Mouse (Mus musculus): ENCODE measurements around the gene Bcl11a. TPM values are rescaled to one million over a fixed set of nuclear protein-coding genes. Genes with fewer than 3 reads are reported as not detected.

Gene Bcl11a
- polyA plus RNA-seq, 1 experiment from 2014 or later, result 95.2 TPM

GRCm38 (mm10) chr11:24061819-24062218 is 16.0 kb upstream of the Bcl11a start:
- under 1% methylated on average over 14 of the region's 14 CpGs for WGBS
- Histone ChIP-seq H3K9me3 (ENCODE audit: control insufficient read depth, low read length) (no peaks in the 10 kb centered on the region), H3K36me3 (ENCODE audit: control insufficient read depth, insufficient read depth, low read length) (no peaks in the 10 kb centered on the region), H3K27ac (replicated peaks; ENCODE audit: low read depth, low read length) (no peak overlapping the region), H3K4me3 (ENCODE audit: low read depth, low read length) (peak overlapping the region; percentile 12; the same call in 1 of the 2 replicates), H3K4me2 (ENCODE audit: low read depth, severe bottlenecking) (peak overlapping the region; percentile 63), H3K27me3 (ENCODE audit: control insufficient read depth, insufficient read depth, low read length) (no peaks in the 10 kb centered on the region), H3K4me1 (ENCODE audit: control insufficient read depth, insufficient read depth, low read length) (peaks cover 16% of the 10 kb centered on the region), H3K9ac (ENCODE audit: low read length) (no peak overlapping the region)
- peak; percentile 65 for DNase-seq (ENCODE audit: low spot score)
- ATAC-seq (ENCODE audit: insufficient number of reproducible peaks, low FRiP score, low TSS enrichment, low read depth), result peak; percentile 68; the same call in 1 of the 2 replicates

- H3K9me3 ChIP-seq (ENCODE audit: control insufficient read depth, low read length), result no peaks in the 10 kb centered on the region
- H3K4me3 ChIP-seq (ENCODE audit: low read depth, low read length), result no peak overlapping the region
- H3K9ac ChIP-seq (ENCODE audit: low read length), result no peak overlapping the region
- H3K27ac ChIP-seq (replicated peaks; ENCODE audit: low read depth, low read length), result no peak overlapping the region
- peaks cover 16% of the 10 kb centered on the region for H3K4me1 ChIP-seq (ENCODE audit: control insufficient read depth, insufficient read depth, low read length)
- no peaks in the 10 kb centered on the region for H3K36me3 ChIP-seq (ENCODE audit: control insufficient read depth, insufficient read depth, low read length)
- ATAC-seq (ENCODE audit: insufficient number of reproducible peaks, low FRiP score, low TSS enrichment, low read depth) (no peak), DNase-seq (ENCODE audit: low spot score) (peak; percentile 52)
- H3K4me2 ChIP-seq (ENCODE audit: low read depth, severe bottlenecking), result peak overlapping the region; percentile 3; the same call in 1 of the 2 replicates
- 8% methylated on average over 9 of the region's 9 CpGs for WGBS
- H3K27me3 ChIP-seq (ENCODE audit: control insufficient read depth, insufficient read depth, low read length), result no peaks in the 10 kb centered on the region
These were observed 15.3 kb upstream of the Bcl11a start for GRCm38 (mm10) chr11:24062495-24063096.

- Histone ChIP-seq H3K9ac (ENCODE audit: low read length) (no peak overlapping the region), H3K36me3 (ENCODE audit: control insufficient read depth, insufficient read depth, low read length) (no peaks in the 10 kb centered on the region), H3K9me3 (ENCODE audit: control insufficient read depth, low read length) (no peaks in the 10 kb centered on the region), H3K4me1 (ENCODE audit: control insufficient read depth, insufficient read depth, low read length) (peaks cover 14% of the 10 kb centered on the region), H3K27ac (replicated peaks; ENCODE audit: low read depth, low read length) (no peak overlapping the region), H3K4me2 (ENCODE audit: low read depth, severe bottlenecking) (no peak overlapping the region), H3K27me3 (ENCODE audit: control insufficient read depth, insufficient read depth, low read length) (no peaks in the 10 kb centered on the region), H3K4me3 (ENCODE audit: low read depth, low read length) (no peak overlapping the region)
- 47% methylated on average over 6 of the region's 6 CpGs for WGBS
- DNase-seq (ENCODE audit: low spot score) (no peak), ATAC-seq (ENCODE audit: insufficient number of reproducible peaks, low FRiP score, low TSS enrichment, low read depth) (no peak)
These were observed 13.6 kb upstream of the Bcl11a start for GRCm38 (mm10) chr11:24064221-24064620.

GRCm38 (mm10) chr11:24065313-24065712 is 12.5 kb upstream of the Bcl11a start:
- no peak overlapping the region for H3K27ac ChIP-seq (replicated peaks; ENCODE audit: low read depth, low read length)
- H3K36me3 ChIP-seq (ENCODE audit: control insufficient read depth, insufficient read depth, low read length), result no peaks in the 10 kb centered on the region
- no peak overlapping the region for H3K9ac ChIP-seq (ENCODE audit: low read length)
- H3K27me3 ChIP-seq (ENCODE audit: control insufficient read depth, insufficient read depth, low read length), result no peaks in the 10 kb centered on the region
- WGBS, result 35% methylated on average over 4 of the region's 4 CpGs
- H3K4me1 ChIP-seq (ENCODE audit: control insufficient read depth, insufficient read depth, low read length), result peaks cover 14% of the 10 kb centered on the region
- no peak overlapping the region for H3K4me2 ChIP-seq (ENCODE audit: low read depth, severe bottlenecking)
- no peak overlapping the region for H3K4me3 ChIP-seq (ENCODE audit: low read depth, low read length)
- DNase-seq (ENCODE audit: low spot score) (peak; percentile 65), ATAC-seq (ENCODE audit: insufficient number of reproducible peaks, low FRiP score, low TSS enrichment, low read depth) (no peak)
- no peaks in the 10 kb centered on the region for H3K9me3 ChIP-seq (ENCODE audit: control insufficient read depth, low read length)

GRCm38 (mm10) chr11:24074021-24074591 is 3.8 kb upstream of the Bcl11a start:
- Histone ChIP-seq H3K9ac (ENCODE audit: low read length) (no peak overlapping the region), H3K27me3 (ENCODE audit: control insufficient read depth, insufficient read depth, low read length) (no peaks in the 10 kb centered on the region), H3K36me3 (ENCODE audit: control insufficient read depth, insufficient read depth, low read length) (no peaks in the 10 kb centered on the region), H3K4me1 (ENCODE audit: control insufficient read depth, insufficient read depth, low read length) (peaks cover 13% of the 10 kb centered on the region; the same call in 1 of the 2 replicates), H3K4me3 (ENCODE audit: low read depth, low read length) (peak overlapping the region; percentile 68), H3K4me2 (ENCODE audit: low read depth, severe bottlenecking) (peak overlapping the region; percentile 97), H3K9me3 (ENCODE audit: control insufficient read depth, low read length) (no peaks in the 10 kb centered on the region), H3K27ac (replicated peaks; ENCODE audit: low read depth, low read length) (no peak overlapping the region)
- peak; percentile 51 for ATAC-seq (ENCODE audit: insufficient number of reproducible peaks, low FRiP score, low TSS enrichment, low read depth)
- under 1% methylated on average over 18 of the region's 18 CpGs for WGBS
- DNase-seq (ENCODE audit: low spot score), result peak; percentile 85

GRCm38 (mm10) chr11:24074634-24075104 is 3.2 kb upstream of the Bcl11a start, which contains the start of gene A830031A19Rik:
Gene A830031A19Rik, minus strand, starts transcription at chr11:24075054.
- no peaks in the 10 kb centered on the region for H3K36me3 ChIP-seq (ENCODE audit: control insufficient read depth, insufficient read depth, low read length)
- peak within 1 kb of the TSS; percentile 85 for H3K9ac ChIP-seq (ENCODE audit: low read length)
- peak; percentile 76 for DNase-seq (ENCODE audit: low spot score)
- H3K27me3 ChIP-seq (ENCODE audit: control insufficient read depth, insufficient read depth, low read length), result no peaks in the 10 kb centered on the region
- WGBS, result 0% methylated on average over 11 of the region's 11 CpGs
- H3K4me1 ChIP-seq (ENCODE audit: control insufficient read depth, insufficient read depth, low read length), result peaks cover 13% of the 10 kb centered on the region; the same call in 1 of the 2 replicates
- peak within 1 kb of the TSS; percentile 68 for H3K4me3 ChIP-seq (ENCODE audit: low read depth, low read length)
- peak within 1 kb of the TSS; percentile 97 for H3K4me2 ChIP-seq (ENCODE audit: low read depth, severe bottlenecking)
- no peak for ATAC-seq (ENCODE audit: insufficient number of reproducible peaks, low FRiP score, low TSS enrichment, low read depth)
- no peaks in the 10 kb centered on the region for H3K9me3 ChIP-seq (ENCODE audit: control insufficient read depth, low read length)
- H3K27ac ChIP-seq (replicated peaks; ENCODE audit: low read depth, low read length), result peak within 1 kb of the TSS; percentile 97

GRCm38 (mm10) chr11:24075486-24076126 is 2.2 kb upstream of the Bcl11a start:
- peak overlapping the region; percentile 97 for H3K27ac ChIP-seq (replicated peaks; ENCODE audit: low read depth, low read length)
- peak overlapping the region; percentile 85 for H3K9ac ChIP-seq (ENCODE audit: low read length)
- under 1% methylated on average over 17 of the region's 17 CpGs for WGBS
- H3K27me3 ChIP-seq (ENCODE audit: control insufficient read depth, insufficient read depth, low read length), result no peaks in the 10 kb centered on the region
- peaks cover 13% of the 10 kb centered on the region; the same call in 1 of the 2 replicates for H3K4me1 ChIP-seq (ENCODE audit: control insufficient read depth, insufficient read depth, low read length)
- H3K36me3 ChIP-seq (ENCODE audit: control insufficient read depth, insufficient read depth, low read length), result no peaks in the 10 kb centered on the region
- peak overlapping the region; percentile 97 for H3K4me2 ChIP-seq (ENCODE audit: low read depth, severe bottlenecking)
- H3K4me3 ChIP-seq (ENCODE audit: low read depth, low read length), result peak overlapping the region; percentile 68
- peak; percentile 43 for DNase-seq (ENCODE audit: low spot score)
- no peaks in the 10 kb centered on the region for H3K9me3 ChIP-seq (ENCODE audit: control insufficient read depth, low read length)
- ATAC-seq (ENCODE audit: insufficient number of reproducible peaks, low FRiP score, low TSS enrichment, low read depth), result no peak

- 0 out of 2 replicates have a peak, but pooled peaks have one; percentile 2 for ATAC-seq (ENCODE audit: insufficient number of reproducible peaks, low FRiP score, low TSS enrichment, low read depth)
- Histone ChIP-seq H3K9ac (ENCODE audit: low read length) (peak overlapping the region; percentile 85), H3K4me1 (ENCODE audit: control insufficient read depth, insufficient read depth, low read length) (peaks cover 13% of the 10 kb centered on the region; the same call in 1 of the 2 replicates), H3K9me3 (ENCODE audit: control insufficient read depth, low read length) (no peaks in the 10 kb centered on the region), H3K4me2 (ENCODE audit: low read depth, severe bottlenecking) (peak overlapping the region; percentile 97), H3K27me3 (ENCODE audit: control insufficient read depth, insufficient read depth, low read length) (no peaks in the 10 kb centered on the region), H3K27ac (replicated peaks; ENCODE audit: low read depth, low read length) (peak overlapping the region; percentile 97), H3K36me3 (ENCODE audit: control insufficient read depth, insufficient read depth, low read length) (no peaks in the 10 kb centered on the region), H3K4me3 (ENCODE audit: low read depth, low read length) (peak overlapping the region; percentile 68)
- 0% methylated on average over 31 of the region's 32 CpGs for WGBS
- peak; percentile 83 for DNase-seq (ENCODE audit: low spot score)
These were observed 1.7 kb upstream of the Bcl11a start for GRCm38 (mm10) chr11:24076127-24076650.

Measured in limb, embryonic 11.5 days (tissue).